Mouse (Mus musculus): ENCODE results near the gene Atp6v0e. TPM values are rescaled to one million over a fixed set of nuclear protein-coding genes. Genes with fewer than 3 reads are reported as not detected.
A peak's percentile ranks its signal among the peaks of the same experiment; 100 is the strongest.

Gene Atp6v0e
- 10 to 100 TPM; 31.3 to 34.7 TPM for total RNA-seq (2021)

DNA sequence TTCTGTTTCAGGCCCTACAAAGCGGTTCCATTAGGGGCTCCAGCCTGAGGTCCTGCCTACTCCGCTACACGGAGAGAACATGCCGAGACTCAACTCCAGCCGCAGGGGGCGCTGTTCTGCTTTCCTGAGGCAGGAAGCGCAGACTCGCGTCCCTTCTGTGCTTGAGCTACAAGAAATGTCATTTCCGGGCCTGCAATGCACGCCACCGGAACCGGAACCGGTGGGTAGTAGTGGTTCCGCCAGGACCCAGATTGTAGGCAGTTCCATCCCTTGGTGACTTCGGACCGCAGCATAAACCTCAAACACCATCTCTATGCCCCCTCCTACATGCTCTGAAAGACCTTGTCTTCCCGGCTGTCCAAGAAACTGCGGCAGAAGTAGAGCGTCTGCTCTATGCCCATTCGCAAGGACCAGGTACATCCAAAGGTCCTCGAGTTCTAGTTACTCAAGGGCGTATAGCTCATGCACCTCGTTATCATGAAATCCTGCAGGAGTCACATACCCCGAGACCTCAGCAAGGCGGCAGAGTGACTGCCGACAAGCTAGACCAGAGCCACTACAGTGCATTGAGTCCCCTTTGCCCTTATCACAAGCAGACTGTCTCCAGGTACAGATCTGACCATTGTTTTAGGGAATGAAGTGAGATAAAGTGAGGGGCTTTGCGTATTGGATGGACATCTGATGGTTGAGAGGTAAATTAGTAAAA lies at the start of gene Atp6v0e:
Gene Atp6v0e, plus strand, starts transcription at position 254 of the 706 bp plus-strand sequence.
- peak; percentile 95 to 98 for DNase-seq (ENCODE audit: extremely low spot score in 1 of 2, low spot score in 2 of 2)
- intact Hi-C loops (cut with DNase I) = loop anchor here (5.0 to 10.0 kb wide), 2 partner anchors 122 to 224 kb away; partner anchors contain the start of gene Bnip1

DNA sequence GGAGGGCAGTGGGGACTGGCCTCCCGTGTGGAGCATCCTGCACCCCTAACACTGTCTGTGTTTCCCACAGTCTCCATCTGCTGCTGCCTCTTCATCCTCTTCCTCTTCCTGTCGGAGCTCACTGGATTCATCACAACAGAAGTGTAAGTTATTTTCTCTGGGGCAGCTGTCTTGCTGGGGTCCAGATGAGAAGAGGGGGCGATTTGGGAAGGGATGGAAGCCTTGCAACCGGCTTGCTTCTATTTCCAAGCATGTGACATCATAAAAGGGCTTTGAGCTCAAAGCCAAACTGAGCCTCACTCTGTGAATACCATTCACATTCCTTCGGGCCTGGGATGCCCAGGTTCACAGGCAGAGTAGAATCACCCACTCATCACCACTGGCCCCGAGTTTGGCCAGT lies 48.7 kb upstream of the Atp6v0e start:
- DNase-seq (ENCODE audit: extremely low spot score in 1 of 2, low spot score in 2 of 2) = no peak

DNA sequence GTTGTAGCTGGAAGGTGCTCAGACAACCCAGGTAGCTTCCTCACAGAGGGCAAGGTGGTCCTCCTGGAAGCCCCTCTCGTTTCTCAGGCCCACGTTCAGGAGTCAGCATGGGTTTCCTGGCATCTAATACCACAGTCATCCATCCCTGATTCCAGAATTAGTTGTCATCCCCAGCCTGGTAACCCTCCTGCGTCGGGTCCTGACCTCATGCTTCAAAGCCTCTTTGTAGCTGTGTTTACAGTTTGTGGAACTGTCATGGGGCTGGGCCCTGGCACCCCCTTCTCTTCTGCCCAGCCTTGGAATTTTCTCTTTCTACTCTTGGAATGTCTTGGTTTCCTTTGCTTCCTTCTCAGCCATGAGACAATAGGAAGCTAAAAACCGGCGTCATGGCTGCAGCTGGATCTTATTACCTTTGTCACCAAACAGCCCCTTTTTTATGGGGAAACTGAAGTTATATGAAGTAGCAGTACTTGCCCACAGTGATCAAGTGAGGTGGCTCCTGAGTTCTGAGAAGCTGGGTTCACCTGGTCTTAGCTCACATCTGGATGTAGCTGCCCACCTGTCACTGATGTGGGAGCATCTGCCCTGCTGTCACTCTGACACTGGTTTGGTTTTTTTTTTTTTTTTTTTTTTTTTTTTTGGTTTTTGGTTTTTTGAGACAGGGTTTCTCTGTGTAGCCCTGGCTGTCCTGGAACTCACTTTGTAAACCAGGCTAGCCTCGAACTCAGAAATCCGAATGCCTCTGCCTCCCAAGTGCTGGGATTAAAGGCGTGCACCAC lies 48.1 kb upstream of the Atp6v0e start:
- intact Hi-C loops (cut with DNase I) = no loop called here
- DNase-seq (ENCODE audit: extremely low spot score in 1 of 2, low spot score in 2 of 2) = no peak

More for the DNA sequence above, 48.7 kb upstream of the Atp6v0e start:
- intact Hi-C loops (cut with DNase I) = no loop called here

DNA sequence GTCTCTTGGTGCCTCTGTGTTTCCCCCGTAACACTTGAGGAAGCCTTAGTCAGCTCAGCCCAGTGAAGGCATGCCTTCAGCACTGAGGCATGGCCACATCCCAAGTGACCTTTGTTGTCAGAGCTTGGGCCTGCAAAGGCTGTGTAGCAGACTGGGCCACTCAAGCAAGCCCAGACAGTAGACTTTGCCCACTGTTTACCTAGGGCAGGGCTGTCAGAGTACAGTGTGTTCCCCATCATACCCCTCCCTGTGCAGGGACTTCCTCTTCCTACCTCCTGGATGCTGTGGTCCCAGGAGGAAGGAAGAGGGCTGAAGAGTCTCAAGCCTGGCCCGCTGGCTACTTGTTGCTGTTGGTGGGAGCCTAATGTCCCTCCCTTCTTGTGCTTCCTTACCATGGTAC lies 46.3 kb upstream of the Atp6v0e start:
- intact Hi-C loops (cut with DNase I) = no loop called here

DNA sequence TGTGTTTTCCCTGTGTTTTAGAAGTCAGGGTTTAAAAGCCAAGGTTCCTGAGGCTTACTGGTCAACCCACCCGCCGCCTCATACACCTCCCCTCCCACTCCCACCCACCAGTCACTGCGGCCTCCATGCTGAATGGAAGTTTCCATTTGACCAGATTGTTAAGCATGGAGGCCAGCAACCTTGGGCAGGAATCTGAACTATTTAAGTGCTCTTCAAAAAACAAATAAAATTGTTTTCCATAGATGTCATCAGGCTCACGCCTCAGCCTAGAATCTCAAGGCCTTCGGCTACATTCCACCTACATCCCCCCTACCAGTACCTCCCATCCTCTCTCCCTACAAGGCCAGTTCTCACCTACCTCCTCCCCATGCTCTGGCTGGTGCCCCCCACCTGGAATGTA lies 44.5 kb upstream of the Atp6v0e start:
- intact Hi-C loops (cut with DNase I) = no loop called here
- no peak for DNase-seq (ENCODE audit: extremely low spot score in 1 of 2, low spot score in 2 of 2)

More for the DNA sequence above, 46.3 kb upstream of the Atp6v0e start:
- DNase-seq (ENCODE audit: extremely low spot score in 1 of 2, low spot score in 2 of 2) = peak in 1 of 2 experiments; percentile 60

DNA sequence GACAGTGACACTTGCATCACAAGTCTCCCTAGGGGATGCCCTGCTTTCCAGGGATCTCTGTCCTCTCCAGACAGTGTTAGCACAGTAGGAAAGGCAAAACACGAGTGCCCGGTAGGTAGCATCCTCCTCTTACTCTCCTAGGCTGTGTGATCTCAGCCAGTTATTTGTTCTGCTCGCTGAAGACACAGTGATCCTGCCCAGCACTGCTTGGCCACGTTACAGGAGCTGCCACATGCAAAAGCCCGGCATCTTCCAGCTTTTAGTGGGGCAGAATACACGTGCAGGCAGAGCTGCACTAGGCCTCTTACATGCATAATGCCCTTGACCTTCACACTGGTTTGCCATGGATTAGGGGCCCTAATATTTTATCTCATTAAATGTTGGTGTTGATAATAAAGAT lies 43.5 kb upstream of the Atp6v0e start:
- intact Hi-C loops (cut with DNase I) = no loop called here
- no peak for DNase-seq (ENCODE audit: extremely low spot score in 1 of 2, low spot score in 2 of 2)

DNA sequence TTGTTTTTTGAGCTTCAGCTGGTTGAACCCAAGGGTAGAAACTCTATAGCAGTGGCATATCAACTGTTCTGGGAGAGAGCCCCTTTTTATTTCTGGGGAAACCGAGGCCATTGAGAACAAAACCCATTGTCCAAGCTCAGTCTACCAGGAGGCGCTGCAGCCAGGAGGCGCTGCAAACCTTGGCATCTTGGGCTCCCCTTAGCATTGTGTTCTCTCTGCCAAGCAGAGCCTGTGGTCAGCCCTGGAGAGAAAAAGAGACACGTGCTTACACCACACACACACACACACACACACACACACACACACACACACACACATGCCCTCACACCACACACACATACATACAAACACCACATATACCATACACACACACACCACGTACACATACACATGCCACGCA lies 42.7 kb upstream of the Atp6v0e start:
- intact Hi-C loops (cut with DNase I) = no loop called here
- no peak for DNase-seq (ENCODE audit: extremely low spot score in 1 of 2, low spot score in 2 of 2)

DNA sequence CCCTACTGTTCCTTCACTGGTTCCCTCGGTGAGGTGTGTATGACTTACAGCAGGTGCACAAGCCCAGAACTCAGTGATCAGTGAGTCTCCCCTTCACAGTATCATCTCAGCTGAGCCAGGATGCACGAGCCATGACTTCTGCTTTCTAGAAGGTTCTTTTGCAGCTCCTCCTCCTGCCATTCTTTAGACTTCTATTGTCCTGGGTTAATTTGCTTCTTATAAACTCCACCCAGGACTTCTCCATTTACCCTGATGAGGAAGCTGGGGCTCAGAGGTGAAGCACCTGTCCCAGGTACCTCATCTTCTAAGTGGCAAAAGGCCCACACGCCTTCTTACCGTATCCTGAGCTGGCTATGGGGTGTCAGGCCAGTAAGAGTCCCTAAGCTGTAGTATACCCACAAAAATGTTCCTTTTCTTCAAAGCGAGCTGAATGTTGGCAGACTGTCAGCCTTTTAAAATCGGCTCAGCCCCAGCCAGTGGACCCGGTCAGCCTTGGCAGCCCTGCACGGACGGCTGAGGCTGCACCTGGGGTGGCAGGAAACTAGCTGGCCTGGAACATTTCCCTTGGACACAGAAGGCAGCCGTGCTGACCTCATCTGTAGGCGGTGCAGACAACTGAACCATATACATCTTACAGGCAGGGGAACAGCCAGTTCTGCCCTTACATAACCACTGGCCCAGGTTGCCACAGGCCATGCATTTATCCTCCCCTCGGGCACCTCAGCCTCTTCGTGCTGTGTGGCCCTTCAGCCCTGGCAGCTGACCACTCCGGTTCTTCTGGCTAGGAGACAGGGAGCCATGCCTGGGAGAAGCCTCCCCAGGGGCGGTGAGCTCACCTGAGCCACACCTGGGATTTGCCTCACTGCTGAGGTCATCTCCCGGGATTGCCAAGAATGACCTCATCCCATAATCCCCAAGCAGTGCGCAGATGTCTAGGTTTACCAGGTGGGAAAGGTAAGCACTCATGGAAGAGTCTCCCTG lies 42.0 kb upstream of the Atp6v0e start:
- intact Hi-C loops (cut with DNase I) = no loop called here
- peak; percentile 47 to 87 for DNase-seq (ENCODE audit: extremely low spot score in 1 of 2, low spot score in 2 of 2)

DNA sequence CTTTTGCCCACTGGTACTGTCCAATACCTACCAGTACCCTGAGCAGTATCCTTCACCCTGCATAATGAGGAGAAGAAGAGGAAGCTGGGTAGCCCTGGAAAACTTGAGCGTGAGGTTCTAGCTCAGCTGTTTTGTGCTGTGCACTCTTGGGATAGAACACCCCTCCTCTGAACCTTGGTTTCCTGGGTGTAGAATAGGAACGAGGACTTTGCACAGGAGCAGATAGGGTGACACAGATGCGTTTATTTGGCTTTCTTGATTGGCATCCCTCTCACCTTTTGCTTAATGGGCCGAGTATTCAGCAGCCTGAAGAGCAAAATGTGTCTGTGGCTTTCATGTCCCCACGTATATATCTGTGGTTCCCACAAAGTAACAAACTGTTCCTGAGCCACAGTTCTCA lies 41.1 kb upstream of the Atp6v0e start:
- DNase-seq (ENCODE audit: extremely low spot score in 1 of 2, low spot score in 2 of 2) = no peak
- intact Hi-C loops (cut with DNase I) = no loop called here

DNA sequence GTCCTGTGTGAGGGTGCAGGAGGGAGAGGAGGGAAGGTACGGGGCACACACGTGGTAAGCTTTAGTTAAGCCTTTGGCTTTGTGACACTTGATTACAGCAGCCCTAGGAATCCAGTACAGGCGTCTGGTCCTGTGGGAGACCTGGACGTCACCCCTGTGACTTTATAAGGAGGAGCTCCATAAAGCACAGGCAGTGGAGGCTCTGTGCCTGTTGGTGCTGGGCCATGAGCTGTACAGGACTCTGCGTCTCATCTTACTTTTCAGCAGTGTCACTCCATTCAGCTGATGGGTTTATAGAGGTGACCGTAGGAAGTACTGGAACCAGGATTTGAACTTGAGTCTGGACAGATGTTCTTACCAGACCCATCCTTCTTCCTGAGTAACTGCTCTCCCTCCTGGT lies 39.0 kb upstream of the Atp6v0e start:
- DNase-seq (ENCODE audit: extremely low spot score in 1 of 2, low spot score in 2 of 2) = no peak
- intact Hi-C loops (cut with DNase I) = no loop called here

DNA sequence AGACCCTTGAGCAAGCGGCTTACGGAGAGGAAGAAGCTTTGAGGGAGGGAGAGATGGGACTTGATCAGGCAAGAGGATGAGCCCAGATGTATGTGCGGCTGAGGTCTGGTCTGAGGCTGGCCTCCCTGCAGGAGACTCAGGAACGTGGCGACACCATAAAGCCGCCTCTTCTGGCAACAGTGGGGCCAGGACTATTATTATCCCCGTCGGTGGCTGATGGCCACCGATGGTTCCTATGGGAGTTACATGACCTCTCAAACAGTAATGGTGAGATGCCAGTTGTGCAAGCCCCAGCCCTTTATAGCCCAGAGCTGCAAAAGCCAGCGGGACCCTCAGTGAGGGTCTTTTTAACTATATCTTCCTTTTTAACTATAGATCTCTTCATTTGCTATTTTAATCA lies 38.0 kb upstream of the Atp6v0e start:
- intact Hi-C loops (cut with DNase I) = no loop called here

DNA sequence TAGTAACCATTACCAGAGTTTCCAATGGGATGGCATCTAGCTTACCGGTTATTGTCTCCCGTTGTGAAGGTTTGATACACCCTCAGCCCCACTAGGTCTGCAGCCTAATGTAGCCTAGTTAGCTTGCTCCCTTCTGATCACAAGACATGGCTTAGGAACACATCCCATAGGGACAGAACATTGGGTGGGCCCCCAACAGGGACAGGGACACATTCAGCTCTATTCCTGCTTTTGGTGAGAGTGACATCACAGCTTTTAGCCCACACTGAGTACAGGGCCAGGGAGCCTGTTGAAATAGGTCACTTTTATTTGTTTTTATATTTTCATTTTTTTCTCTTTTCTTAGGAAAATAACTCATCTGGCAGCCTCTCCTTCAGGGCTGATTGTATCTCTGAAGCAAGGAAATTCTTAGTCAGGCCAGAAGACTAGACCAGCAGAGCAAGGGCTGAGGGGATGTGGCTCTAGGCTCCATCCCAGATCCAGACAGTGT lies 37.5 kb upstream of the Atp6v0e start:
- intact Hi-C loops (cut with DNase I) = no loop called here

More for the DNA sequence above, 38.0 kb upstream of the Atp6v0e start:
- no peak for DNase-seq (ENCODE audit: extremely low spot score in 1 of 2, low spot score in 2 of 2)

DNA sequence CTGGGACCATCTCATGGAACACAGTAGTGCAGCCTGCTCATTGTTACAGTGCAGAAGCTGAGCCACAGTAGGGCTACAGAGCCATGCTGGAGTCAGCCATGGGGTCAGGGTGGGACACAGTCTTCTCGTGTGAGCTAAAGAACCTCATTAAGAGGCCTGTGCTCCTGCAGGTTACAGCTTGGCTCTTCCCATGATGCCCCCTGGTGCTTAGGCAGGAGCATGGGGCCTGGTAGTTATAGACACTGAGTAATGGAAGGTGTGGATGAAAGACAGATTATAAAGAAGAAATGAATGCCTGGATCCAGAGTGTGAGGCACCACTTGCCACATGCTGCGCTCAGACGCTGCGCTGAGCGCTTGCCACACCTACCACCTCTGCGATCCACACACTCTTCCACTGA lies 34.6 kb upstream of the Atp6v0e start:
- DNase-seq (ENCODE audit: extremely low spot score in 1 of 2, low spot score in 2 of 2) = no peak
- intact Hi-C loops (cut with DNase I) = no loop called here

More for the DNA sequence above, 37.5 kb upstream of the Atp6v0e start:
- DNase-seq (ENCODE audit: extremely low spot score in 1 of 2, low spot score in 2 of 2) = no peak

DNA sequence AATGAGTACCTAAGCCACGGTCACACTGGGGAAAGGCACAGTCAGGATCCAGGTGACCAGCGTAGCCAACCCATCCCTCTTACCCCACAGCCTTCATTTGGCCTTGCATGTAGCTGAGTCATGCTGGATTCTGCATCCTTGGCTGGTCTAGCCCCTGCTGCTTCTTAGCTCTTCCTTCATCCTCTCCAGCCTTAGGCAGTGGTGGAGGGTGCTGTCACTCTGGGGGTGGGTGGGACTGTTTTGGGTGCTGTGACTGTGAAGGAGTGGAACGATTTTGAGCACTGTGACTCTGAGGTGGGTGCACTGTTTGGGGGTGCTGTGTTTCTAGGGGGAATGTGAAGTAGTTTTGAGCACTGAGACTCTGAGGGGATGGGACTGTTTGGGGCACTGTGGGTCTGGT lies 34.1 kb upstream of the Atp6v0e start:
- intact Hi-C loops (cut with DNase I) = no loop called here
- no peak for DNase-seq (ENCODE audit: extremely low spot score in 1 of 2, low spot score in 2 of 2)

DNA sequence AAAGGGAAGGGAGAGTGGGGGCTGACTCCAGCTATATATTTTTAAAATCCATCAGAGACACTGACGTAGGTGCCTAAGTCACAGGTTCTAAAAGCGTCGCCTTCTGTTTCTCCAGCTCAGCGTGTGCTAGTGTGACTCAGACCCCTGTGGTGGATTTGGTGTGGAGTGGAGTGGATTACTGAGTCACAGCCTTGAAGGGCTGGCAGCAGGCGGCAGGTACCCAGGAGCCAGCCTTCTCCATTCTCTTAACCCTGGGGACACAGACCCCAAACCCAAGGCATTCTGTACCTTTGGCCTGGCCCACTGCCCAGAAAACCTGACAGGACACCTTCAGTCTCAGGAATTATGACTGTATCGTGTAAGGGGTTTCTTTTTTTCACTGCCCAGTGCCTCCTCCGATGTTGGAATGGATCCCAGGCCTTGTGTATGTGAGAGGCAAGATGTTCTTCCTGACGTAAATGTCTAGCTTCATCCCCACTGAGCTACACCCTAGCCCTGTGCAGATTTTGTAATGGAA lies 31.2 kb upstream of the Atp6v0e start:
- peak; percentile 27 to 59 for DNase-seq (ENCODE audit: extremely low spot score in 1 of 2, low spot score in 2 of 2)
- intact Hi-C loops (cut with DNase I) = no loop called here

DNA sequence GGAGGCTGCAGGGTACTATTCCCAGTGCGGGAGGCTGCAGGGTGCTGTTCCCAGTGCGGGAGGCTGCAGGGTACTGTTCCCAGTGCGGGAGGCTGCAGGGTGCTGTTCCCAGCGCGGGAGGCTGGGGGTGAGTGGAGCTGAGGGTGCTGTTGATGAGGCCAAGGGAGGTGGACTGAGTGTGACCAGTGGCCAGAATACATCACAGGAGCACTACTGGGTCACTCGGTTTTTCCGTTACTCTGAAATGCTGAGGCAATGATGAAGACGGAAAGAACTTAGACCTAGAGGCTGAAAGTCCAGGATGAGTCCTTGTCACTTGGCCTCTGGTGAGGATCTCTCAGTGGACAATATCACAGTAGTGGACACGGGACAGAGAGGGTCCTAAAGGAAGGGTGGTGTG lies 29.8 kb upstream of the Atp6v0e start:
- DNase-seq (ENCODE audit: extremely low spot score in 1 of 2, low spot score in 2 of 2) = no peak
- intact Hi-C loops (cut with DNase I) = no loop called here

DNA sequence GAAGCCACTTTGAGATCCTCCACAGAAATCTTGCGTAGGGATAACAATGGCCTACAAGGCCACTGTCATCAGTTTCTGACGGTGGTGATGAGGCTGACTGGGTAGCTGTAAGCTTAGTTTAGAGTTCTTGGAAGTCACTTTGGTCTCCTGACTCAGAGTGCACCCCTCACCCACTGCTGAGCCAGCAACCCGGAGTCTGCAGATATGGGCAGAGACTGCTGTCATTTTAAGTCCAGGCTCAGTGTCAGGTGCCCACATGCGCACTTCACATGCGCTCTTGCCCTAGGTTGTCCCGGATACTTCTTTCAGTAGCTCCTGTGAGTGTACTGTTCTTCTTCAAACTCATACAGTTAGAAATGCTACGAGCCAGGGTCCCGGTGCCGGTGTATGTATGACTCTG lies 29.1 kb upstream of the Atp6v0e start:
- intact Hi-C loops (cut with DNase I) = no loop called here
- no peak for DNase-seq (ENCODE audit: extremely low spot score in 1 of 2, low spot score in 2 of 2)

DNA sequence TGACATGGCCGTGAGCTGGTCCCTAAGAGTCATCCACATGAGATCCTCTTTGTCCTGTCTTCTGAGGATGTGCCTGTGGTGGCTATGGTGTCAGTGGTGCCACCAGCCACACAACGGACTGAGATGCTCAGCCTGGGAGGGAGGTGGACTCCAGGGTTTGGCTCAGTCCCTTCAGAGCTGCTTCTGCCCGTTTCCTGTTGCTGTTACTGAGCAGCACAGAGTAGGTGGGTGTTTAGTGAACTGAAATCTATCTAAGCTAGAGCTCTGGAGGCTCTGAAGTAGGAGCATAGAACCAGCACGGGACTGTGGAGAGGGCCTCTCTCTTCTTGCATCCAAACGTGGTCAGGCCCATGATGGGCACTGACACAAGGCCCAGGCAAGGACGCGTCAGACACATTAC lies 28.5 kb upstream of the Atp6v0e start:
- intact Hi-C loops (cut with DNase I) = no loop called here

DNA sequence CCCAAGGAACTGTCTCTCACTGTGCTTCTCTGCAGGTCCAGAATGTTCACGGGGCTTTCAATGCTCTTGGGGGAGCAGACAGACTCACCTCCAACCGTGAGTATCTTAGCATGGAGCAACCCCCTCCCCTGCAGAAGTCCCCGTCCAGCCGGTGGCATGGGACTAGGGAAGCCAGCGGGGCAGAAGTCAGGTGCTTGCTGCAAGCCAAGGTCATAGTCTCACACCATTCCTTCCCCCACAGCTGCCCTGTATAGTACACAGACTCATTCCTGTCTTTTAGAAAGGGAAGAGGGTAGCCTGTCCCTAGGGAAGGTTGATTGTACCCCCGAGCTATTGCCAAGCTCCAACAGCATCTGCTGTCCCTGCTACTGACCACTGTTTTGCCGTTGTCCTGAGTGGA lies 27.1 kb upstream of the Atp6v0e start:
- intact Hi-C loops (cut with DNase I) = loop anchor here (5.0 kb wide), 1 partner anchor 129 kb away; no protein-coding TSS in a partner anchor
- no peak for DNase-seq (ENCODE audit: extremely low spot score in 1 of 2, low spot score in 2 of 2)

More for the DNA sequence above, 28.5 kb upstream of the Atp6v0e start:
- DNase-seq (ENCODE audit: extremely low spot score in 1 of 2, low spot score in 2 of 2) = no peak
